Mouse (Mus musculus) stomach, postnatal 0 days (tissue): ENCODE data around the gene Dnah11. TPM values are rescaled to one million over a fixed set of nuclear protein-coding genes. Genes with fewer than 3 reads are reported as not detected.

Source experiments
- ATAC-seq: fragments of 200-750 bp; cut with Nextera tagmentation; 2 replicates; pipeline ENCODE4 v1.8.0; 2017; ENCODE audit not compliant: low FRiP score, low TSS enrichment
- DNase-seq: peaks from one replicate; pipeline ENCODE4 v3.0.0-alpha.2; 2016; ENCODE audit warnings: low spot score
- H3K27ac ChIP-seq: fragments of 300-500 bp; sonication (generic); replicated peaks from 2 replicates; pipeline ENCODE4 v1.5.1; 2014; ENCODE audit warnings: mild to moderate bottlenecking, control low read depth
- H3K27me3 ChIP-seq: fragments of 300-500 bp; sonication (generic); 2 replicates; pipeline ENCODE4 v1.6.1; 2014; ENCODE audit warnings: low read length; ENCODE audit not compliant: control insufficient read depth, insufficient read depth
- H3K36me3 ChIP-seq: fragments of 300-500 bp; sonication (generic); 2 replicates; pipeline ENCODE4 v1.6.1; 2014; ENCODE audit warnings: low read length, mixed read lengths; ENCODE audit not compliant: control insufficient read depth, insufficient read depth
- H3K4me1 ChIP-seq: fragments of 300-500 bp; sonication (generic); replicated peaks from 2 replicates; pipeline ENCODE4 v1.6.1; 2014; ENCODE audit warnings: antibody characterized with exemption; ENCODE audit not compliant: control insufficient read depth, insufficient read depth
- H3K4me2 ChIP-seq: fragments of 300-500 bp; sonication (generic); replicated peaks from 2 replicates; pipeline ENCODE4 v1.6.1; 2014; ENCODE audit warnings: low read depth, mild to moderate bottlenecking, control low read depth, moderate library complexity
- H3K4me3 ChIP-seq: fragments of 300-500 bp; sonication (generic); 2 replicates; pipeline ENCODE4 v1.5.1; 2014; ENCODE audit warnings: low read depth, low read length, control low read depth
- H3K9ac ChIP-seq: fragments of 300-500 bp; sonication (generic); 2 replicates; pipeline ENCODE4 v1.6.1; 2014; ENCODE audit warnings: mild to moderate bottlenecking, low read length, control low read depth, mixed read lengths
- H3K9me3 ChIP-seq: fragments of 300-500 bp; sonication (generic); 2 replicates; pipeline ENCODE4 v1.6.1; 2016; ENCODE audit warnings: low read length; ENCODE audit not compliant: control insufficient read depth
- CTCF ChIP-seq: IDR thresholded peaks from 2 replicates; pipeline ENCODE4 v1.5.1; 2016; ENCODE audit warnings: antibody characterized with exemption, low read depth, mild to moderate bottlenecking, moderate library complexity
- EP300 ChIP-seq: optimal IDR thresholded peaks from 2 replicates; pipeline ENCODE3; 2016; ENCODE audit warnings: antibody characterized with exemption
- WGBS: fragments of 180-500 bp; shearing (Covaris S2); extraction: QIAGEN DNeasy Blood & Tissue Kit; methylation state at CpG from one replicate; pipeline ENCODE4 v1.1.7; 2014; 5-methylcytosine and 5-hydroxymethylcytosine counted together
- polyA plus RNA-seq: library from polyadenylated mRNA; unstranded; fragments of >200 nt; fragmentation: Nextera tagmentation; extraction: Ambion mirVana; gene quantifications from 2 replicates; pipeline ENCODE4 v1.2.1, GENCODE M21; 2015

Dnah11 gene
- polyA plus RNA-seq, 1 experiment from 2014 or later = 0.01 TPM

DNA sequence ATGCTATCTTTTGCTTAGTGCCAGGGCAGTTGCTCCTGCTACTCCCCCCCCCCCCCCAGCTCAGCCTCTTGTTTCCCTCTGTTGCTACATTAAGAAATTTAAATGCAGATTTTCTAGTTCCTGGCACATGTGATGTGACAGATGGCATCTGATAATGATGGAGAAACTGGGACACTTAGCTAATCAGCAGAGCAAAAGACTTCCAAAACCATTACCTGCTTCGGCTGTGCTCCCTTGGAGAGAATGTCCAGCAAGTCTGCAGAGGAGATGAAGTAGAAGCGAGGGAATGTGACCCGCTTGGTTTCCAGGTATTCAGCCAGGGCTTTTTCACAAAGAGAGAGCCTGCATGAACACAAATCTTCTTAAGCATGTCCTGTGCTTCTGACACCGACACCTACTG is 94.3 kb downstream of the Dnah11 start:
- Histone ChIP-seq H3K36me3 (no peaks in the 10 kb centered on the region), H3K4me3 (no peak overlapping the region), H3K9me3 (no peaks in the 10 kb centered on the region), H3K27ac (no peak overlapping the region), H3K9ac (no peak overlapping the region), H3K27me3 (no peaks in the 10 kb centered on the region), H3K4me1 (no peaks in the 10 kb centered on the region), H3K4me2 (no peak overlapping the region)
- ATAC-seq (no peak), DNase-seq (no peak)
- WGBS = 83% methylated on average over 4 of the region's 4 CpGs
- TF ChIP-seq CTCF (no peak), EP300 (no peak)

DNA sequence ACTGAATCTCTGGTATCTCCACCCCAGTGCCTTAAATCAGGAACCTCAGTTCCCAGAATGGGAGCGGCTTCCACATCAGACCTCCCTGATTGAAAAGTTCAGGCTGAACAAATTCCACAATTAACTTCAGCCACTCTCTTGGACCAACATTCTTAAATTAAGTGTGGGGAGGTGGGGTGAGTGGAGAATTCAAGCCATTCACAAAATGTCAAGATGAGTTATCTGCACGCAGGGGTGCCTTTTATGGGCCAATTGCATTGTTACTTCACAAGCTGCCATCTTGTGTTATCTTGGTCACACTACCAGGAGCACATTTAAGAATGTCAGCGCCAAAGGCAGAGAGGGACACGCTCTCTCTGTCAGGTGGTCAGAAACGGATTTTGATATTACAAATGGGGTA is 99.1 kb downstream of the Dnah11 start:
- Histone ChIP-seq H3K27me3 (no peaks in the 10 kb centered on the region), H3K4me2 (no peak overlapping the region), H3K9ac (no peak overlapping the region), H3K9me3 (no peaks in the 10 kb centered on the region), H3K36me3 (no peaks in the 10 kb centered on the region), H3K27ac (no peak overlapping the region), H3K4me3 (no peak overlapping the region), H3K4me1 (no peaks in the 10 kb centered on the region)
- no peak for ATAC-seq
- WGBS = 71% methylated on average over 5 of the region's 5 CpGs
- DNase-seq = no peak
- no peak for TF ChIP-seq CTCF
- no peak for TF ChIP-seq EP300

GRCm38 (mm10) chr12:118098257-118098656 is 100.6 kb downstream of the Dnah11 start:
- Histone ChIP-seq H3K27me3 (no peaks in the 10 kb centered on the region), H3K36me3 (no peaks in the 10 kb centered on the region), H3K9ac (no peak overlapping the region), H3K4me3 (no peak overlapping the region), H3K4me1 (no peaks in the 10 kb centered on the region), H3K27ac (no peak overlapping the region), H3K4me2 (no peak overlapping the region), H3K9me3 (no peaks in the 10 kb centered on the region)
- DNase-seq (no peak), ATAC-seq (no peak)
- TF ChIP-seq EP300 = no peak
- TF ChIP-seq CTCF = no peak
- WGBS = 72% methylated on average over 3 of the region's 3 CpGs

DNA sequence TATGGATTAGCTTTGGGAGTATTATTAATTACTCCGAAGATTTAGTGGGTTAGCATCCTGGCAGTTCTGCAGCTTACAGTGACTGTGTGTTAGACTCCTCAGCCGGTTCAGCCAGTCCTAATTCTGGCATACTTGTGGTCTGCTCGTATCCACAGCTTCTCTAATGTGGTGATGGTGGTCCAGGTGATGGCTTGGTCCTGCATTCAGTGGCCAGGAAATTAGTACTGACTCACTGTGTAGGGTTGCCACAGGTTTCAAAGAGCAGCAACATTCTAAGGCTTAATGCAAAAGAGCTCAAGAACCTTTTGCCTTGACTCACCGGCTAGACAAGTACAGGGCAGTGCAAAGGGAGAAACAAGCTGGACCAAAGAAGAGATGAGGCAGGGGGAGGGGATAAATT is 103.9 kb downstream of the Dnah11 start:
- Histone ChIP-seq H3K27ac (no peak overlapping the region), H3K4me1 (no peaks in the 10 kb centered on the region), H3K9ac (no peak overlapping the region), H3K27me3 (no peaks in the 10 kb centered on the region), H3K4me2 (no peak overlapping the region), H3K4me3 (no peak overlapping the region), H3K36me3 (no peaks in the 10 kb centered on the region), H3K9me3 (no peaks in the 10 kb centered on the region)
- WGBS = 85% methylated on average over 4 of the region's 4 CpGs
- TF ChIP-seq CTCF = no peak
- no peak for TF ChIP-seq EP300
- ATAC-seq = no peak
- no peak for DNase-seq

GRCm38 (mm10) chr12:118085291-118085690 is 113.6 kb downstream of the Dnah11 start:
- ATAC-seq (no peak), DNase-seq (no peak)
- WGBS = 74% methylated on average over 1 of the region's 1 CpGs
- no peaks in the 10 kb centered on the region for H3K4me1 ChIP-seq
- H3K4me2 ChIP-seq = no peak overlapping the region
- H3K9me3 ChIP-seq = no peaks in the 10 kb centered on the region
- H3K27ac ChIP-seq = no peak overlapping the region
- TF ChIP-seq EP300 (no peak), CTCF (no peak)
- H3K4me3 ChIP-seq = no peak overlapping the region
- no peaks in the 10 kb centered on the region for H3K27me3 ChIP-seq
- H3K36me3 ChIP-seq = no peaks in the 10 kb centered on the region
- no peak overlapping the region for H3K9ac ChIP-seq

- no peak for ATAC-seq
- Histone ChIP-seq H3K4me2 (no peak overlapping the region), H3K9ac (no peak overlapping the region), H3K36me3 (no peaks in the 10 kb centered on the region), H3K4me1 (no peaks in the 10 kb centered on the region), H3K4me3 (no peak overlapping the region), H3K27ac (no peak overlapping the region), H3K9me3 (no peaks in the 10 kb centered on the region), H3K27me3 (no peaks in the 10 kb centered on the region)
- WGBS = 86% methylated on average over 3 of the region's 3 CpGs
- no peak for DNase-seq
- no peak for TF ChIP-seq EP300
- no peak for TF ChIP-seq CTCF
Observed at GRCm38 (mm10) chr12:118084806-118085205, 114.0 kb downstream of the Dnah11 start.
